Mouse (Mus musculus): ENCODE results near the gene Rundc3a. TPM values are rescaled to one million over a fixed set of nuclear protein-coding genes. Genes with fewer than 3 reads are reported as not detected.

The Rundc3a gene
- polyA plus RNA-seq, 1 experiment from 2014 or later = 57.0 TPM

DNA sequence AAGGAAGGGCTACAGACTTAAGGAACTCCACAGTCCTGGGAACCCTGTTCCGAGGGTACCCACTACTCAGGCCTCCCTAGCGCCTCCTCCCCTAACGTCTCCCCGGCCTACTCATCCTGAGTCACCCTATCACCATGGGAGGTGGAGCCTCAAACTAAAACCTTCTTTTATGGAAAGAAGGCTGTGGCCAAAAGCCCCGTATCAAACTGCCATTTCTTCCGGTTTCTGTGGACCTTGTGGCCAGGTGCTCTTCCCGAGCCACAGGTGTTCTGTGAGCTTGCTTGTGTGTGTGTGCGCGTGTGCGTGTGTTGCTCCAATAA is 43.2 kb downstream of the Rundc3a start:
- H3K4me3 ChIP-seq = no peak overlapping the region

DNA sequence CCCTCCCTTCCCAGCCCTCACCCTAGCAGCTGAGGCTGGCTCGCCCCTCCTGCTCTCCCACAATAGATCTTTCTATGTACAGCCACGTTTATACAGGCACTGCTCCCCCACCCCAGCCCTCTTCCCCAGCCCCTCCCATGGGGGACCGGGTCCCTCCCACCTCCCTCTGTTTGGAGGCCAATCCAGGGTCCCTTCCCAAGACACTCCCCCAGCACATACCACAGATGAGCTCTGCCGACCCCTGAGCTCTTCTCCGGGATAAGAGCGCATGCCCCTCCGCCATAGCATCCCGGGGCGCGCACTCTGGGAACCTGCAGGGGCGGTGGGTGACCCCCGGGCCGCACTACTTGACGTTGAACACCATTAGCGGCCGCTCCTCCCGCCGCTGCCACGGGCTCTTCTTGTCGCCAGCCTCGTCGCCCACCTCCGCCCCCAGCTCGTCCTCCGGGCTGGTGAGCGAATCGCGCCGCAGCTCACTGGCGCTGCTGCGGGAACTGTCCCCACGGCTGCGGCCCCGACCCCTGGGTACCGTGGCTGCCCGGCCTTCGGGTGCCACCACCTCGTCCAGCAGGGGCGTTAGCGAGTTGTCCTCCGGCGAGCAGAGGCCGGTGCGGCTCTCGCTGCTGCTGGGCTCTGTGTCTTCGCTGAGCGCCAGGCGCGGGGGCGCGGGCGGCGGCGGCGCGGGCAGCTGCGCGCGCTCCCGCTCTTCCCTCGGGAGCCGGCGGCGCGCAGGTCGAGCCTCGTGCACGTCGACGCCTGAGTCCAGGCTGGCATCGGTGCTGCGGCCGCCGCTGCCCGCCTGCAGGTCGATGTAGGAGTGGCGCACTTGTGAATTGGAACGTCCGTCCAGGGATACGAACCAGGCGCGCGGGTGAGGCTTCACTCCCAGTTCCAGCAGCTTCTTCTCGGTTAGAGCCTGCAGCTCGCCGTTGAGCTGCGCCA is 44.2 kb downstream of the Rundc3a start:
- H3K27me3 ChIP-seq (ENCODE audit: insufficient read depth, poor library complexity, severe bottlenecking) = peaks cover 50% of the 10 kb centered on the region
- peak overlapping the region; percentile 79 for H3K27ac ChIP-seq
- H3K36me3 ChIP-seq = peaks cover 95% of the 10 kb centered on the region
- no peaks in the 10 kb centered on the region for H3K9me3 ChIP-seq
- DNase-seq (ENCODE audit: low spot score) = peak; percentile 76
- 1% methylated on average over 87 of the region's 87 CpGs for WGBS
- peak overlapping the region; percentile 53 for H3K4me3 ChIP-seq
- H3K4me1 ChIP-seq (replicated peaks) = peaks cover 46% of the 10 kb centered on the region

More for the DNA sequence above, 43.2 kb downstream of the Rundc3a start:
- Histone ChIP-seq H3K27ac (no peak overlapping the region), H3K4me1 (replicated peaks) (peaks cover 51% of the 10 kb centered on the region), H3K36me3 (peaks cover 85% of the 10 kb centered on the region), H3K27me3 (ENCODE audit: insufficient read depth, poor library complexity, severe bottlenecking) (peaks cover 50% of the 10 kb centered on the region), H3K9me3 (no peaks in the 10 kb centered on the region)
- WGBS = 88% methylated on average over 10 of the region's 10 CpGs
- DNase-seq (ENCODE audit: low spot score) = no peak

DNA sequence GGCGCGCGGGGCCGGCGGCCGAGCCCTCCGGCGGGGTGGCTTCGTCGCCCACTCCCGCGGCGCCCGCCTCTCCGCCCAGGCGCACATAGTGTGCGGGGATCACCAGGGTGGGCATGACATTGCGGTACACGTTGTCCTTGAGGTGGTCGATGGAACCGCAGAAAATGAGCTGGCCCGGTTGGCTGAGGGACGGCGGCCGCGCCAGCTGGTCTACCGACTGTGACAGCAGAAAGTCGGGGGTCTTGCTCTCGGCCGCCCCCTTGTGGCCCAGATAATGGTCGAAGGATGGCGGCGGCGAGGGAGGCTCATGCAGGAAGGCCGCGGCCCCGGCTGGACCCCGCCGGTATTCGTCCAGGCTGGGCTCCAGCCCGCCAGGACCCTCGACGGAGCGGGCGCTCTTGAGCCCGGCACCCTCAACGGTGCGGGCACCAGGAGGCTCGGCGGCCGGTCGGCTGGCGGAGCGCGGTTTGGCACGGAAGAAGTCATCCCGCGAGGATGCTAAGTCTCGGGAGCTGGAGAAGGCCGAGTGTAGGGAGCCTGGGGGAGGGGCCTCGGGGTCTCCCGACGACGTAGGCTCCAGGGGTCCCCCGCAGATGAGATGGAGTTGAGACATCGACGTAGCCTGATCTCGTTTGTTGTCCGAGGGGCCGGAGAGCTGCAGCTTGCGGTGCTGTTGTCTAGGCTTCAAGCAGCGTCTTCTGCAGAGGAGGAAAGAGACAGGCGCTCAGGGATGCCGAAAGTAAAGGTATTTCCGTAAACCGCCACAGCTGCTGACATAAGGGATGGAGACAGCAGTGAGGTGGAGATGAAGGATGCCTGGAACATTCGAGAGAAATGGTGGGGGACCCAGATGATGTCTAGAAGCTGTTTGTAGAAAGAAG is 45.2 kb downstream of the Rundc3a start:
- WGBS = 8% methylated on average over 77 of the region's 77 CpGs
- H3K4me3 ChIP-seq = peak overlapping the region; percentile 53
- H3K36me3 ChIP-seq = peaks cover 95% of the 10 kb centered on the region
- peak; percentile 91 for DNase-seq (ENCODE audit: low spot score)
- H3K9me3 ChIP-seq = no peaks in the 10 kb centered on the region
- H3K27me3 ChIP-seq (ENCODE audit: insufficient read depth, poor library complexity, severe bottlenecking) = peaks cover 50% of the 10 kb centered on the region
- H3K4me1 ChIP-seq (replicated peaks) = peaks cover 39% of the 10 kb centered on the region
- peak overlapping the region; percentile 79 for H3K27ac ChIP-seq

DNA sequence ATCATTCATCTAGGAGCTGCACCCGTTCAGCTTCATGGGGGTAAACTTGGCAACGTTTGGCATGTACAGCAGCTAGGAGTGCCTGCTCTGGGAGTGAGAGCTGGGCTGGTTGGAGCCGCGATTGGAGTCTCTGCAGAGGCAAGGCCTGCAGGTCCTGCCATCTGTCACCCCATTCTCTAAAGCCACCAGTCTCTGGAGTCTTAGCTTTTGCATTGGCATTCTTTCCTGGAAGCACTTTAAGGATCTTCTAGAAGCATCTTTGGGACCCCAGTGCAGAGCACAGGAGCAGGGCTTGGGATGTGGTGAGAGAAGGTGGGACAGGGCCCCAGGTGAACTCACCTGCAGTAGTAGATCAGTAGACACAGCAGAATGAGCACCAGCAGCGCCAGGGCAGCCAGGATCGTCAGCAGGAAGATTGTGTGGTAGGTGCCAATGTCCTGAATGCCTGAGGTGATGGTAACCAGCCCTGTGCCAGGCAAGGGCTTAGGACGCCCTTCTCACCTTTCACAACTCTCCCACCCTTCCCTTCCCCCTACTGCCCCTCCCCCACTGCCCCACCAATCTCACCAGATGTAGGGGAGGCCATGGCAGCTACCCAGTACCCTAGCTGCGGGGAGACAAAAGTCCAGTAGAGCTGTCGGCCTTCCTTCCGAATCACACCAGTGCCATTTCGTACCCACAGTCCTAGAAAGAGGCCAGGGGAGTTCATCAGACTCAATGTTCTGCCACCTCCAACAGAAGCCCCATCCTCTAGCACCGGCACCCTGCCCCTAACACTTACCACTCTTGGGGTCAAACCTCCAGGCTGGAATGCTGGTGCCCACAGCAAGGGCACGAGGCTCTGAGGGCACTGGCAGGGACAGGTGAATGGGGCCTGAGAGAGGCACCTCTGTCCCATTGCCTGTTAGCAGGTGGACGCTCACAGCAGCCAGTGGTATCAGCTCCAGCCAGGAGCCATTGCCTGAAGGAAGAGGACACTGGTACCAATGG is 46.2 kb downstream of the Rundc3a start:
- Histone ChIP-seq H3K27me3 (ENCODE audit: insufficient read depth, poor library complexity, severe bottlenecking) (peaks cover 50% of the 10 kb centered on the region), H3K36me3 (peaks cover 97% of the 10 kb centered on the region), H3K27ac (no peak overlapping the region), H3K4me1 (replicated peaks) (peaks cover 42% of the 10 kb centered on the region), H3K4me3 (peak overlapping the region; percentile 24; the same call in 1 of the 2 replicates), H3K9me3 (no peaks in the 10 kb centered on the region)
- DNase-seq (ENCODE audit: low spot score) = no peak
- WGBS = 75% methylated on average over 14 of the region's 14 CpGs

DNA sequence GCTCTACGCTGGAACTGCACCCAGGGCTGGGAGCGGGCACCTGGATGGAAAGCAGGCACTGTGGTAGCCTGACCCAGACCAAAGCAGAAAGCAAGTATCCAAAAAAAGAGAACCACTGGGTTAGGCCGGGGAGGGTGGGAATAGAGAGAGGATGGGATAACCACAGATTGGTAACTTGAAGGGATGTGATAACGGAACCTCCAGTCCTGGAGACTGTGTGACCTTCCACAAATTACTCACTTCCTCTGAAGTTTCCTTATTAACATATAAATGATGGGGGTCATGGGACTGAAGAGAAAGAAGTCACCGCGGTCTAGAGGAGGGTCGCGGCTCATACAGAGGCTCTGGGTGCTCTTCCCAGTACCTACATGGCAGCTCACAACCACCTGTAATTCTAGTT is 47.1 kb downstream of the Rundc3a start:
- peaks cover 50% of the 10 kb centered on the region for H3K4me1 ChIP-seq (replicated peaks)
- peaks cover 51% of the 10 kb centered on the region for H3K27me3 ChIP-seq (ENCODE audit: insufficient read depth, poor library complexity, severe bottlenecking)
- H3K27ac ChIP-seq = no peak overlapping the region
- peaks cover 89% of the 10 kb centered on the region for H3K36me3 ChIP-seq
- WGBS = 85% methylated on average over 8 of the region's 8 CpGs
- H3K4me3 ChIP-seq = peak overlapping the region; percentile 24; the same call in 1 of the 2 replicates
- no peaks in the 10 kb centered on the region for H3K9me3 ChIP-seq
- no peak for DNase-seq (ENCODE audit: low spot score)

DNA sequence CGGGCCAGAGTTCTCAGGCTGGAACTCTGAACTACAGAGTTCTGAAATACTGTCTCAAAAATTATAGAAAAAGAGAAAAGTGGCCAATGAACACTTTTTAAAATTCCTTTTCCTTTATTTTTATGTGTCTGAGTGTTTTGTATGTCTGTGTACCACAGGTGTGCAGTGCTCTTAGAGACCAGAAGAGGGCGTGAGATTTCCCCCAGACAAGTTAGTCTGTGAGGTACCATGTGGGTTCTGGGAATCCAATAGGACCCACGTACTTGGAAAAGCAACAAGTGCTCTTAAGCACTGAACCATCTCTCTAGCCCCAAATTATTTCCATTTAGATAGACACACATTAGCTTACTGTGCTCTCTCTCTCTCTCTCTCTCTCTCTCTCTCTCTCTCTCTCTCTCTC is 48.2 kb downstream of the Rundc3a start:
- Histone ChIP-seq H3K27ac (no peak overlapping the region), H3K4me3 (no peak overlapping the region), H3K4me1 (replicated peaks) (peaks cover 62% of the 10 kb centered on the region), H3K36me3 (peaks cover 77% of the 10 kb centered on the region), H3K27me3 (ENCODE audit: insufficient read depth, poor library complexity, severe bottlenecking) (peaks cover 52% of the 10 kb centered on the region), H3K9me3 (no peaks in the 10 kb centered on the region)
- no peak for DNase-seq (ENCODE audit: low spot score)
- 74% methylated on average over 3 of the region's 3 CpGs for WGBS

DNA sequence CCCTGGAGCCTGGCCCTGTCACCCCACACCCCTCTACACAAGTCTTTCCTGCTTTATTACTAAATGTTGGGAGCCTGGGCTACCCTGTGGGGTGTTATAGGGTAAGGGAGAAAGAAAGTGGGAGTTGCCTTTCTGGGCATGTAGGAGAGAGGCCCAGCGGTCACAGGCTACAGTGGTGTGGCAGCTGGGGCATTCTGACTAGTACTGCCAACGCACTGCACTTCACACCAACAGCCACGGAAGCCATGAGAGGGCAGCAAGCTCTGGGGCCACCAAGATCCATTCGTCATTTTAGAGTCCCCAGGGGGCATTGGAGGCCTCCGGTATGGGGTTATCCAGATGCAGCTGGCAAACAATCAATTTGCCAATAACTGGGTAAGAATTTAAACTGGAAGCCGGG is 48.9 kb downstream of the Rundc3a start:
- Histone ChIP-seq H3K27me3 (ENCODE audit: insufficient read depth, poor library complexity, severe bottlenecking) (peaks cover 46% of the 10 kb centered on the region), H3K4me3 (no peak overlapping the region), H3K36me3 (peaks cover 71% of the 10 kb centered on the region), H3K9me3 (no peaks in the 10 kb centered on the region), H3K4me1 (replicated peaks) (peaks cover 64% of the 10 kb centered on the region), H3K27ac (no peak overlapping the region)
- 86% methylated on average over 6 of the region's 6 CpGs for WGBS
- DNase-seq (ENCODE audit: low spot score) = no peak

DNA sequence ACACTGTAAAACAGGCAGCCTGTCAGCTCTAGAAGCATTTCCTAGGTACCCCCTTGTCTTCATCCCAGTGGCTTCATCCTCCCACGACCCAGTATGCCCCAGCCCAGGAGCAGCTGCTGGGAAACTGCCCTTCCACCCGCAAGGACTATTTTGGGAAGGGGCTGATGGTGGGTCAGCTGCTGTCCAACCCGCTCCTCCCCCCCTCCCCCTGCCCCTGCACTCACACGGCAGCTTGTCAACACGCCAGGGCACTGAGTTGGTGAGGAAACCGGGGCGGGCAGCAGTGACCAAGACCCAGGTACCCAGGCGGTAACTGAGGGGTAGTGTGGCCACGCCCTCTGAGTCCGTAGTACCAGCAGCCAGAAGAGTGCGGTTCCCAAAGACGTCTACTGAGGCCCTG is 50.5 kb downstream of the Rundc3a start:
- Histone ChIP-seq H3K36me3 (peaks cover 55% of the 10 kb centered on the region), H3K27ac (no peak overlapping the region), H3K4me3 (no peak overlapping the region), H3K4me1 (replicated peaks) (peaks cover 64% of the 10 kb centered on the region), H3K27me3 (ENCODE audit: insufficient read depth, poor library complexity, severe bottlenecking) (peaks cover 44% of the 10 kb centered on the region), H3K9me3 (no peaks in the 10 kb centered on the region)
- no peak for DNase-seq (ENCODE audit: low spot score)
- WGBS = 69% methylated on average over 12 of the region's 12 CpGs

DNA sequence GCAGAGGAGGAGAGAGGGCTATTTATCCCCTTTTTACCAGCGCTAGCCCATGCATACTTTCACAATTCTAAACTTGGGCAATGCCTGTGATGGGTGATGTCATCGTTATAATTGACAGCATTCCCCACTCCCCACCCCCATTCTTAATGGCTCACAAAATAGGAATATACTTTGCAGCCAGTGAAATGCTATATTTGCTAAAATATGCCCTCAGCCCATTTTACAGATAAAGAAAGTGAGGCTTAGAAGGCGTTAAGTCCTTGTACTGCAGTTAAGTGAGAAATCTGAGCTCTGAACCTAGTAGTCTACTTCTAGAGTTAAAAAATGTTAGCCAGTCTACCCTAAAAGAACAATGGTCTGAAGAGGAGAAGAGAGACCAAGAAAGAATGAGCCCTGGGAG is 51.1 kb downstream of the Rundc3a start:
- Histone ChIP-seq H3K36me3 (peaks cover 49% of the 10 kb centered on the region), H3K27ac (no peak overlapping the region), H3K4me3 (no peak overlapping the region), H3K9me3 (no peaks in the 10 kb centered on the region), H3K4me1 (replicated peaks) (peaks cover 61% of the 10 kb centered on the region), H3K27me3 (ENCODE audit: insufficient read depth, poor library complexity, severe bottlenecking) (peaks cover 44% of the 10 kb centered on the region)
- WGBS = 75% methylated on average over 3 of the region's 3 CpGs
- DNase-seq (ENCODE audit: low spot score) = no peak

DNA sequence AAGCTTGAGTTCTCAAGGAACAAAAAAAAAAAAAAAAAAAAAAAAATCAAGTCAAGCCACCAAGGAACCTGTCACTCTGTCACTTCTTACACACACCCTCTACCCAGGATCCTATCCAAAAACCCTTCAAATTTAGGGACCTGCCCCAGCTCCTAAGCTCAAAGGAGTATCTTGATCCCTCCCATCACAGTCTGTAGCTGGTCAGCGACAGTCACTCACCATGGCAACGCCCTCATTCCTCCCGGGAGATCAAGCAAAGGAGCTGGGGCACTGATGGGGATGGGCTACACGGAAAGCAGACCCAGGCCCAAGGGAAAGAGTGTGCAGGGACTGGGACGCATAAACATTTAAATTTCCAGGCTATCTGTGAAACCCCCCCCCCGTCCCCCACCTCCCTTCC is 51.6 kb downstream of the Rundc3a start:
- 8% methylated on average over 6 of the region's 6 CpGs for WGBS

DNA sequence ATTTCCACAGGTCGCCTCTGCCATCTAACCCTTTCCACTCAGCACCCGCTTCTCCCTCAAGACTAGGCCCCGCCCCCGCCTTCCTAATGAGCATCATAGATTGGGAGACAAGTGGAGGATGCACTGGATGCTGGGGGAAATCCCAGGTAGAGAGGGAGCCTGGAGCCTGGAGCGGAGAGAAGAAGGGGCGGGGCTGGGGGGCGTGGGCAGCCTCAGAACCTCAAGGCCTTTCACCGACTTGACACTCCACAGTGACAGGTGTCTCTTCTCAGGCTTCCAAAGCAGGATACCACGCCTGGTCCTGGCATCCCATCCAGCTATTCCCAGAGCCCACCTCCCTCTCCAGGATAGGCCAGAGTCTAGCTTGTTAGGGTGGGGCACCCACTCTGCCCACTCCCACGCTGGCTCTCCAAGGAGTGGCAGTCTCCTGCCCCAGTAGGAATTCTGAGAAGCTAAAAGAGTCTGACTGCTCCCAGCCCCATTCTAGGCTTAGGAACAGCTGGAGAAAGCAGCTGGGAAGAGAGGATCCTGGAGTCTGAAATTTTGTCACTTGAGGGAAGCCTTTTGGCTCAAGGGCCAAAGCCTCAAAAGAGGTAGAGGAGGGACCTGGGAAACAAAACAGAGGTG is 52.2 kb downstream of the Rundc3a start:
- Histone ChIP-seq H3K27ac (peak overlapping the region; percentile 99), H3K9me3 (no peaks in the 10 kb centered on the region), H3K4me3 (peak overlapping the region; percentile 94), H3K27me3 (ENCODE audit: insufficient read depth, poor library complexity, severe bottlenecking) (peaks cover 44% of the 10 kb centered on the region), H3K36me3 (peaks cover 38% of the 10 kb centered on the region), H3K4me1 (replicated peaks) (peaks cover 58% of the 10 kb centered on the region)
- no peak for DNase-seq (ENCODE audit: low spot score)
- WGBS = 17% methylated on average over 10 of the region's 10 CpGs

More for the DNA sequence above, 51.6 kb downstream of the Rundc3a start:
- Histone ChIP-seq H3K9me3 (no peaks in the 10 kb centered on the region), H3K4me3 (peak overlapping the region; percentile 94), H3K4me1 (replicated peaks) (peaks cover 59% of the 10 kb centered on the region), H3K36me3 (peaks cover 44% of the 10 kb centered on the region), H3K27ac (0 out of 2 replicates have a peak overlapping the region, but pooled peaks have one; percentile 99), H3K27me3 (ENCODE audit: insufficient read depth, poor library complexity, severe bottlenecking) (peaks cover 44% of the 10 kb centered on the region)
- DNase-seq (ENCODE audit: low spot score) = peak; percentile 47

All from hindbrain, embryonic 10.5 days (tissue).